Mouse (Mus musculus) neural tube, embryonic 14.5 days (tissue): Measurements from ENCODE around the gene 4933407L21Rik. TPM values are rescaled to one million over a fixed set of nuclear protein-coding genes. Genes with fewer than 3 reads are reported as not detected.
A peak's percentile ranks its signal among the peaks of the same experiment; 100 is the strongest.

ENCODE experiments used
- ATAC-seq: fragments of 200-750 bp; cut with Nextera tagmentation; 2 replicates; pipeline ENCODE4 v1.8.0; 2017; ENCODE audit warnings: low read depth, mild to moderate bottlenecking, moderate TSS enrichment, moderate library complexity
- H3K27ac ChIP-seq: fragments of 300-500 bp; sonication (generic); 2 replicates; pipeline ENCODE4 v1.5.1; 2014; ENCODE audit warnings: low read depth, mild to moderate bottlenecking, control low read depth, low read length, moderate library complexity, mixed read lengths
- H3K27me3 ChIP-seq: fragments of 300-500 bp; sonication (generic); 2 replicates; pipeline ENCODE4 v1.6.1; 2014; ENCODE audit warnings: low read length; ENCODE audit not compliant: control insufficient read depth, insufficient read depth
- H3K36me3 ChIP-seq: fragments of 300-500 bp; sonication (generic); 2 replicates; pipeline ENCODE4 v1.6.1; 2014; ENCODE audit warnings: low read length, mixed read lengths; ENCODE audit not compliant: control insufficient read depth, insufficient read depth
- H3K4me1 ChIP-seq: fragments of 300-500 bp; sonication (generic); 2 replicates; pipeline ENCODE4 v1.6.1; 2014; ENCODE audit warnings: low read length; ENCODE audit not compliant: control insufficient read depth, insufficient read depth
- H3K4me2 ChIP-seq: fragments of 300-500 bp; sonication (generic); 2 replicates; pipeline ENCODE4 v1.6.1; 2014; ENCODE audit warnings: mild to moderate bottlenecking, low read depth, low read length, control low read depth
- H3K4me3 ChIP-seq: fragments of 300-500 bp; sonication (generic); 2 replicates; pipeline ENCODE4 v1.5.1; 2014; ENCODE audit warnings: low read depth, low read length, control low read depth, mixed read lengths
- H3K9ac ChIP-seq: fragments of 300-500 bp; sonication (generic); replicated peaks from 2 replicates; pipeline ENCODE4 v1.6.1; 2014; ENCODE audit warnings: low read depth, mild to moderate bottlenecking, control low read depth, low read length, mixed read lengths
- H3K9me3 ChIP-seq: fragments of 300-500 bp; sonication (generic); 2 replicates; pipeline ENCODE4 v1.6.1; 2016; ENCODE audit warnings: low read length; ENCODE audit not compliant: control insufficient read depth
- WGBS: fragments of 180-500 bp; shearing (Covaris S2); extraction: QIAGEN DNeasy Blood & Tissue Kit; methylation state at CpG from one replicate; pipeline ENCODE4 v1.1.7; 2014; 5-methylcytosine and 5-hydroxymethylcytosine counted together
- polyA plus RNA-seq: library from polyadenylated mRNA; unstranded; fragments of >200 nt; fragmentation: Nextera tagmentation; extraction: Ambion mirVana; gene quantifications from 2 replicates; pipeline ENCODE4 v1.2.1, GENCODE M21; 2014

The 4933407L21Rik gene
- polyA plus RNA-seq, 1 experiment from 2014 or later: 6.9 TPM

DNA sequence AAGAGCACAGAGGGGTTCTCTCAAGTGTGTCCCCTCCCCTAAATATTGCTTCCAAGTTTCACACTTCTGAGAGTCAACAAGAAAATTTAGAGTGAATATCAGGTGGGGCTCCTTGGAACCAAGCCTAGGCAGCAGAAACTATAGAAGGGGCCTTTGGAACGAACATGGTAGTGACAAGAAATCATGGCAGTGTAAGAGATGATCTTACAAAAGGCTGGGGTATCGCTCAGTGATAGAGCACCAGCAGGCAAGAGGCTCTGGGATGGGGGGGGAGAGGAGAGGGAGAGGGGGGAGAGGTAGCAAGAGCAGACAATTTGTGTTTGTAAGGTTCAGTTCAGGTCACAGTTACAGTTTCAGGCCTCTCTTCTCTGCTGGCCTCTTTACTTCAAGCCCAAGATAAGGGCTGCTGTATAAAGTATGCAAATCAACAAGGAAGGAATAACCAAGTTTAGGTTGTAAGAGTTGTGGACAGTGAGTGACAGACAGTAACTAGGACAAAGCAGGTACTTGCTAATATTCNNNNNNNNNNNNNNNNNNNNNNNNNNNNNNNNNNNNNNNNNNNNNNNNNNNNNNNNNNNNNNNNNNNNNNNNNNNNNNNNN lies 20.9 kb downstream of the 4933407L21Rik start:
- H3K4me2 ChIP-seq: no peak overlapping the region
- H3K9me3 ChIP-seq: no peaks in the 10 kb centered on the region
- ATAC-seq: no peak
- no peak overlapping the region for H3K9ac ChIP-seq
- H3K27ac ChIP-seq: no peak overlapping the region
- no peaks in the 10 kb centered on the region for H3K4me1 ChIP-seq
- H3K4me3 ChIP-seq: no peak overlapping the region
- H3K36me3 ChIP-seq: no peaks in the 10 kb centered on the region
- H3K27me3 ChIP-seq: no peaks in the 10 kb centered on the region
- WGBS: 82% methylated on average over 2 of the region's 2 CpGs

DNA sequence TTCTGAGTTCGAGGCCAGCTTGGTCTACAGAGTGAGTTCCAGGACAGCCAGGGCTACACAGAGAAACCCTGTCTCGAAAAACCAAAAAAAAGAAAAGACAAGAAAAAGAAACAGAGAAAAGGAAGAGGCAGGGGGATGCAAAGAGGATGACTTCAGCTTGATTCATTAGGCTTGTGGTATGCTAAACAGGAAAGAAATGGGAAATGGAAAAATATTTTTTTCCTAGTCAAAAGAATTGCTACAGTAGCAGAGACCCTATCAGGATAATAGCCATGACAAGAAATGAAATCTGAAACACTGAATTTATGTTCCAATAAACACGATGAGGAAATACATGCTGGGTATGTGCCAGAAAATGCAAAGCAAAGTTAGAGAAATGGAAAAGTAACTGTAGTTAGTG lies 26.9 kb downstream of the 4933407L21Rik start:
- Histone ChIP-seq H3K27ac (no peak overlapping the region), H3K36me3 (no peaks in the 10 kb centered on the region), H3K27me3 (no peaks in the 10 kb centered on the region), H3K9ac (no peak overlapping the region), H3K4me3 (no peak overlapping the region), H3K9me3 (no peaks in the 10 kb centered on the region), H3K4me2 (no peak overlapping the region), H3K4me1 (0 out of 2 replicates have a peak, but pooled peaks cover 2% of the 10 kb centered on the region)
- no peak for ATAC-seq
- 85% methylated on average over 3 of the region's 3 CpGs for WGBS

DNA sequence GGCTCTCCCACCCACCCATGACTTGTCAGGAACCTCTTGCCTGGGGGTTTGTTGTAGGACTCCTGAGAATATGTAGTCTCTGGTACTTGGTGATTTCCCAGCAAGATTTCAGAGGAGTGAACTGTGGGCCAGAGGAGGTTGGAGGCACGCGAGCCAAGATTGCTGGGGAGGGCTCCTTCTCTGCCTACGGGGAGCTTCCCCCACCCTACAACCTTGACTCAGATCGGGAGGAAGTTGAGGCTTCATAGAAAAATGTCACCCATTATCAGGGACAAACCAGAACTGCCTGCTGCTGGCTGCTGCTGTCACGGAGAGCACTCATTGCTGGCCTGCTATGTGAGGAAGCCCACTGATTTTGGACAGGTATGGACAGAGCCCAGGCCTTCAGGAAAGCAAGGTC lies 29.0 kb downstream of the 4933407L21Rik start:
- Histone ChIP-seq H3K4me3 (no peak overlapping the region), H3K9ac (no peak overlapping the region), H3K4me1 (0 out of 2 replicates have a peak, but pooled peaks cover 2% of the 10 kb centered on the region), H3K36me3 (no peaks in the 10 kb centered on the region), H3K27me3 (no peaks in the 10 kb centered on the region), H3K4me2 (no peak overlapping the region), H3K9me3 (no peaks in the 10 kb centered on the region), H3K27ac (no peak overlapping the region)
- no peak for ATAC-seq
- 83% methylated on average over 5 of the region's 5 CpGs for WGBS

DNA sequence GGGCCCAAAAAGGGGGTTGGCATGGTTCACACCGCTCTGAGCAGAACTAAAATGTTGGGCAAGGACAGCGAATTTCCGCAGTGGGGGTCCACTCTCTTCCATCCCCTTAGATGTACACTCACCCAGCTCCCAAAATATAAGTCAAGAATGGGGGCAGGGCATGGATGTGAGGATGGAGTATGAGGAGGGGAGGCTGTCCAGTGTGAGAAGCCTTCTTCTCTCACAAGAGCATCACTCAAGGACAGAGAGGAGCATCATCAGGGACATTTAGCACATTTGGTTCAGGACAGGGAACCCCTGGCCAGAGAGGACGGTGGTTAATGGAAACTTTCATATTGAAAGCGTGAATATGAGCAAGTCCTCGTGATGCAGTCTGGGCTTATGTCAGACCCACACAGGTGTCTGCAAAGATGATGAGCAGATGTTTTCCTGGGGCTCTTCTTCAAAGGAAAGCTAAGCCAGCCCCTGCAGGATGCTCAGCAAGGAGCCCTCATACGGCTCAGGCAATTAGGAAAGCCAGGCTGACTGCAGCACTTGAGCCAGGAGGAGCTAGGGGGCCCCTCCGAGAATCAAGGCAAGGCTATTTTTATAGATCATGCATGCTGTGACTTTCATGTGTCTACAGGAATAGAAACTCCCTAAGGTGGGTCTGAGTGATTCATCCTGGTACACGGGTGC lies 29.8 kb downstream of the 4933407L21Rik start:
- Histone ChIP-seq H3K36me3 (no peaks in the 10 kb centered on the region), H3K9ac (no peak overlapping the region), H3K4me2 (no peak overlapping the region), H3K27me3 (no peaks in the 10 kb centered on the region), H3K4me3 (no peak overlapping the region), H3K27ac (no peak overlapping the region), H3K9me3 (no peaks in the 10 kb centered on the region), H3K4me1 (0 out of 2 replicates have a peak, but pooled peaks cover 2% of the 10 kb centered on the region)
- ATAC-seq: peak; percentile 17; the same call in 1 of the 2 replicates
- 50% methylated on average over 9 of the region's 9 CpGs for WGBS

DNA sequence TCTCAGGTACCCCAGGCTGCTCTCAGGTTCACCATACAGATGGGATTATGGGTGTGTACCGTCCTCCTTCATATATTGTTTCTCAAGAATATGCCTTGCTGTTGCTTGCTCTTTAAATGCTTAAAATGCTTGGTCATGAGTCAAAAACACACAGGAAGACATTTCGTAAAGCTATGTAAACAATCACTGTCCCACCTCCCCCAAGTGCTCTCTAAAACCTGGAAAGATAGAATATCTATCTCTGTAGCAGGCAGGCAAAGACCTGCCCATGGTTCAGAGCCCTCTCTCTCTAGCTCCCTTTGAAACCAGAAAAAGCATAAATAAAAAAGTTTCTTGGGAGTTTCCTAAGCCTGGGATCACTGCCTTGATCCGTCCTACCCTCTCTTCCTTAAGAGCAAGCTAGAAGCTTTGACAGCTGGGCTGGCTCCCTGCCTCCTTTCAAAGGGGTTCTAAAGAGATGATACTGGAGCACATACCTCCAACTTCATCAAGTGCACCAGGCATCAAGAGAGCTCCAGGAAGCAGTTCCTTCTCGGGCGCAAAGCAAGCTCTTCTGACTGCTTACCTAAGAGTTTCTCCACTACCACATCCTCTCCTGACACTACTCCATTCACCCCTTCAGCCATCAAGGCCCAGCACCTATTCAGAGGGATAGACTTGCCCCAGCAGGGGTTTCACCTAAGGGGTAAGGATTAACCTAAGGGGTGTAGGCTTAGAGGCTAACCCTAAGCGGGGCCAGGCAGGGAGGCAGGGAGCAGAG lies 31.0 kb downstream of the 4933407L21Rik start:
- Histone ChIP-seq H3K36me3 (no peaks in the 10 kb centered on the region), H3K4me3 (no peak overlapping the region), H3K27me3 (no peaks in the 10 kb centered on the region), H3K27ac (no peak overlapping the region), H3K4me1 (0 out of 2 replicates have a peak, but pooled peaks cover 2% of the 10 kb centered on the region), H3K4me2 (no peak overlapping the region), H3K9ac (no peak overlapping the region), H3K9me3 (no peaks in the 10 kb centered on the region)
- no peak for ATAC-seq
- 75% methylated on average over 6 of the region's 6 CpGs for WGBS

DNA sequence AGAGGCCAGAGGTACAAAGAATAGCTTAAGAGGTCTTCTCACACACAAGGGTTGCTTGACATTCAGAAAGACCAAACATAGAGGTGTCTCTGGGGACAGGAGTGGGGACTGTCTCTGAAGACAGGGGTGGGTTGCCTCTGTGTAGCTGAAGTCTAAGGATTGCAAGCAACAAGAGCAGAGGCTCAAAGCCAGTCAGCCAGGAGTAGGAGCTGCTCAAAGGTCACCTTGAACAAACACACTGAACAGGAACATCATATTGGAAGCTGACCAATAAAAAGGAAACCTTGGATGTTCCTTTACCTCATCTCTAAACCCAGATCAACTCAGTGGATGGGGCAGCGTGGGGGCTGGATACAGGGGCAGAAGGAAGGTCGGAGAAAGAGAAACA lies 31.6 kb downstream of the 4933407L21Rik start:
- 83% methylated on average over 2 of the region's 2 CpGs for WGBS
- Histone ChIP-seq H3K36me3 (no peaks in the 10 kb centered on the region), H3K9ac (no peak overlapping the region), H3K9me3 (no peaks in the 10 kb centered on the region), H3K4me1 (0 out of 2 replicates have a peak, but pooled peaks cover 2% of the 10 kb centered on the region), H3K27me3 (no peaks in the 10 kb centered on the region), H3K4me2 (no peak overlapping the region), H3K4me3 (no peak overlapping the region), H3K27ac (no peak overlapping the region)
- no peak for ATAC-seq

DNA sequence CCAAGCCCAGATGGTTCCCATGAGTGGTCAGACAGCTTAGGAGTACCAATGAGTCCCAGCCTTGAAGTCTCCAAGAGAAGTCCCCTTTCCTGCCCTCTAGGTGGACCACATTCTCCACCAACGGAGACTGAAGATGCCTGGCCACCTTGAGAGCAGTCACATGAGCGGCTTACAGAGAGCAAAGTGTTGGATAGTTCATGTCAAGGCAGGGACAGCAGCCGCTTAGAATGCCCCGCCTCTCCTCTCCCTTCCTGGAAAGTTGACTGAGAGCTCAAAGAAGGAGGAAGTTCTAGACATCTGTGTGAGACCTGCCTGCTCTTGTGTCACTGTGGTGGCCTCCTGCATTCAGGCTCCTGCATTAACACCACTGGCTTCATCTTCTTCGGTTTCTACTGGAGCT lies 32.6 kb downstream of the 4933407L21Rik start, which contains the start of gene Gpr55:
TSS of gene Gpr55 (minus strand) at position 135 of the 400 bp plus-strand sequence.
- Histone ChIP-seq H3K9ac (no peak within 1 kb of the TSS), H3K27ac (no peak within 1 kb of the TSS), H3K4me1 (0 out of 2 replicates have a peak, but pooled peaks cover 2% of the 10 kb centered on the region), H3K4me3 (no peak within 1 kb of the TSS), H3K27me3 (no peaks in the 10 kb centered on the region), H3K4me2 (no peak within 1 kb of the TSS), H3K36me3 (no peaks in the 10 kb centered on the region), H3K9me3 (no peaks in the 10 kb centered on the region)
- ATAC-seq: no peak
- 87% methylated on average over 5 of the region's 5 CpGs for WGBS

DNA sequence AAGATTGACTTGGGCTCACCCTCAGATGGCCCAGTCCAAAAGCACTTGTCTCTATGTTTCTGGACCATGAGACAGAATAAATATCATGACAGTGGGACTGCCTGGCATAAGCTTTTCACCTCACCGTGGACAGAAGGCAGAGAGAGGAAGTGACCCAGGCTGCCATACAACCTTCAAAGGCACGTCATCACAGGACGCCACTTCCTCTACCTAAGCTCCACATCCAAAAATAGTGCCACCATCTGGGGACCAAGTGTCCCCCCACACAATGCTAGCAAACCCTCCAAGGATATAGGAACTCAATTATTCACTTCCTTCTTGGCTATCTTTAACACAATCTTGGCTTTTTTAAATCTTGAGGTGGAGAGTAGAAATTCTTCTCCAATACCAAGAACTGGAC lies 33.8 kb downstream of the 4933407L21Rik start:
- Histone ChIP-seq H3K36me3 (no peaks in the 10 kb centered on the region), H3K9me3 (no peaks in the 10 kb centered on the region), H3K27me3 (no peaks in the 10 kb centered on the region), H3K27ac (no peak overlapping the region), H3K9ac (no peak overlapping the region), H3K4me1 (0 out of 2 replicates have a peak, but pooled peaks cover 2% of the 10 kb centered on the region), H3K4me2 (no peak overlapping the region), H3K4me3 (no peak overlapping the region)
- ATAC-seq: no peak
- 80% methylated on average over 3 of the region's 3 CpGs for WGBS

DNA sequence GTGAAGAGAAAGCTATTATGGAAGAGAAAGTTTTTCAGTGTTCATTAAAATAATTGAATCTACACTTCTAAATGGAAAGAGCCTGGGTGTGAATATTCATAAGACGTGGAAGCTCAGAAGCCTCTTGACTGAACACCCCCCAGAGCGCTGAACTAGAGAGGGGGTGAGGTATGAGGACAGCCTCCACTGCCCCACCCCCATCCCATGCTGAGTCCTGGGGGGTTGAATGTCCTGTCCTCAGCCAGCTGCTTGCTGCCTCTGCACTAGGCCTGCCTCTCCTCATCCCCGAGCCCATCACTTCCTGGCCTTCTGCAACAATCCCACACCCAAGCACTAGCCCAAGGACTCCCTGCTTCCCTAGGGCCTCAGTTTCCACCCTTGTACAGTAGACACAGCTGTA lies 37.6 kb downstream of the 4933407L21Rik start:
- Histone ChIP-seq H3K9me3 (no peaks in the 10 kb centered on the region), H3K9ac (no peak overlapping the region), H3K4me1 (no peaks in the 10 kb centered on the region), H3K27ac (no peak overlapping the region), H3K4me3 (no peak overlapping the region), H3K36me3 (no peaks in the 10 kb centered on the region), H3K4me2 (no peak overlapping the region), H3K27me3 (no peaks in the 10 kb centered on the region)
- ATAC-seq: no peak
- 70% methylated on average over 3 of the region's 3 CpGs for WGBS
